Mouse (Mus musculus) embryonic facial prominence, embryonic 15.5 days (tissue): ENCODE data around the gene Opcml. TPM values are rescaled to one million over a fixed set of nuclear protein-coding genes. Genes with fewer than 3 reads are reported as not detected.

Experiments used
- ATAC-seq: fragments of 200-750 bp; cut with Nextera tagmentation; 2 replicates; pipeline ENCODE4 v1.8.0; 2017; ENCODE audit warnings: low read depth, moderate TSS enrichment; ENCODE audit not compliant: insufficient number of reproducible peaks, low FRiP score, low TSS enrichment
- H3K27ac ChIP-seq: fragments of 300-500 bp; sonication (generic); replicated peaks from 2 replicates; pipeline ENCODE4 v1.5.1; 2015; ENCODE audit warnings: mild to moderate bottlenecking, inconsistent platforms
- H3K27me3 ChIP-seq: fragments of 300-500 bp; sonication (generic); 2 replicates; pipeline ENCODE4 v1.6.1; 2015; ENCODE audit warnings: inconsistent platforms
- H3K36me3 ChIP-seq: fragments of 300-500 bp; sonication (generic); 2 replicates; pipeline ENCODE4 v1.6.1; 2015; ENCODE audit warnings: mild to moderate bottlenecking, inconsistent platforms
- H3K4me1 ChIP-seq: fragments of 300-500 bp; sonication (generic); 2 replicates; pipeline ENCODE4 v1.6.1; 2015; ENCODE audit warnings: inconsistent platforms
- H3K4me2 ChIP-seq: fragments of 300-500 bp; sonication (generic); replicated peaks from 2 replicates; pipeline ENCODE4 v1.6.1; 2015; ENCODE audit warnings: mild to moderate bottlenecking, inconsistent platforms
- H3K4me3 ChIP-seq: fragments of 300-500 bp; sonication (generic); replicated peaks from 2 replicates; pipeline ENCODE4 v1.5.1; 2015; ENCODE audit warnings: mild to moderate bottlenecking, inconsistent platforms
- H3K9ac ChIP-seq: fragments of 300-500 bp; sonication (generic); 2 replicates; pipeline ENCODE4 v1.6.1; 2015; ENCODE audit warnings: inconsistent platforms
- H3K9me3 ChIP-seq: fragments of 300-500 bp; sonication (generic); replicated peaks from 2 replicates; pipeline ENCODE4 v1.6.1; 2016; ENCODE audit warnings: inconsistent platforms
- WGBS: fragments of 180-500 bp; shearing (Covaris S2); methylation state at CpG from one replicate; pipeline ENCODE4 v1.1.7; 2015; 5-methylcytosine and 5-hydroxymethylcytosine counted together
- polyA plus RNA-seq: library from polyadenylated mRNA; unstranded; fragments of >200 nt; fragmentation: Nextera tagmentation; extraction: Ambion mirVana; gene quantifications from 2 replicates; pipeline ENCODE4 v1.2.1, GENCODE M21; 2015

The Opcml gene
- polyA plus RNA-seq, 1 experiment from 2014 or later, result 5.7 TPM

DNA sequence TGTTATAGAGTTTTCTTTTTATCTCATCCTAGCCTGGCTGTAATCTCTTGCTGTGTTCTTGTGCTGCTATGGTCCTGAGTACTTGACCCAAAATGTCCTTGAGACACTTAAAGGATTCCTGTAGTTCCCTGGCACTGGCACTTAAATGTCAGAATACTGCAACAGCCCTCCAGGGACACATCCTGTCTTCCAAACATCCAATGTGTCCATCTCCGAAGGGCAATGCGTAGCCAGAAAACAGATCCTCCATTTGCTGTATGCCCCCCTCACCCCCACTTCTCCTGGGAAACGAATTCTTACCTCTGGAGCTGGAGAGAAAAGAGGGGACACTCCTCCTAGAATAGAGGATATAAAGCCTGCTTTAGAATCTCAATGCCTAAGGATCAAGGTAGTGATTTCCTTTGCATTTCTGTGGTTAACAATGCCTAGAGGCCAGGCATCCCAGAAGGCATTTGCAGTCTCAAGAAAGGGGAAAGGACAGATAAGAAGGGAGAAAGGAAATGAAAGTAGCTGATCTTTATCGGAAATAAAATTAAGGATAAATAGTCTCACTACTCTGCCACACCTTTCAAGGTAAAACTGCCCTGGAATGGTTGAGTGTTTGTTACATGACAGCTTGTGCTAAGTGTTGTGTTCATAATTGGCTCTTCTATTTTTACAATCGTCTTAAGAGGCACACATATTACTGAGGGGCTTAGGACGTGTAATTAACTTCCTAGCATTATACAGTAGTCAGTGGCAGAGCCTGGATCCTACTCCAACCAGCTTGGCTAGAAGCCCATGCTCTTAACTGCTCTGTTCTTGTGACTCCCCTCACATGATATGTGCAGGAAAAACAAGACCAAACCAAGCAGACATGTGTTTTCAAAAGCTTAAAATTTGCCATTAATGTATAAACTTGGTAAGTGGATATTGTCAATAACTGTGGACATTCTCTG lies 823.4 kb downstream of the Opcml start:
- no peak for ATAC-seq
- no peak overlapping the region for H3K9ac ChIP-seq
- H3K36me3 ChIP-seq, result no peaks in the 10 kb centered on the region
- H3K27me3 ChIP-seq, result no peaks in the 10 kb centered on the region
- 0 out of 2 replicates have a peak overlapping the region, but pooled peaks have one; percentile 44 for H3K27ac ChIP-seq
- peaks cover 4% of the 10 kb centered on the region; the same call in 1 of the 2 replicates for H3K4me1 ChIP-seq
- no peak overlapping the region for H3K4me3 ChIP-seq
- no peak overlapping the region for H3K4me2 ChIP-seq
- WGBS, result 27% methylated on average over 6 of the region's 6 CpGs
- no peaks in the 10 kb centered on the region for H3K9me3 ChIP-seq

DNA sequence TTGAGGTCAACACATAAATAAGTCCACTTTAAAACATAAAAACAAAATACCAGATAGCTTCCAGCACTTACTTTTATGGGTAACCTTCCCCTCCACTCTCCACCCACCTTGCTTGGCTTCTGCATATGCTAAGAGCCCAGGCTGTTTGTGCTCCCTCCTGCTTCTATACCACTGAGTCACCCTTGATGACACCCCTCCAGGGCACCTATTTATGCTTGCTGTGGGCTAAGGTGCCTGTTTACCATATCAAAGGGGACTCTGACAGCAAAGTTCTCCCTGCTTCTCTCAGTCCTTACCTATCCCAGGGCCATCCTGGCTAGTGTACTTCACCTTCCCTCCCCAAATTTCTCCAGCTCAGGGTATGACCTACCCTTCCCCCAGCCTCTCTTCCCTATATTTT lies 824.9 kb downstream of the Opcml start:
- H3K4me2 ChIP-seq, result no peak overlapping the region
- H3K27me3 ChIP-seq, result no peaks in the 10 kb centered on the region
- no peak overlapping the region for H3K9ac ChIP-seq
- H3K36me3 ChIP-seq, result no peaks in the 10 kb centered on the region
- peaks cover 4% of the 10 kb centered on the region; the same call in 1 of the 2 replicates for H3K4me1 ChIP-seq
- no peaks in the 10 kb centered on the region for H3K9me3 ChIP-seq
- no peak for ATAC-seq
- H3K27ac ChIP-seq, result no peak overlapping the region
- no peak overlapping the region for H3K4me3 ChIP-seq

DNA sequence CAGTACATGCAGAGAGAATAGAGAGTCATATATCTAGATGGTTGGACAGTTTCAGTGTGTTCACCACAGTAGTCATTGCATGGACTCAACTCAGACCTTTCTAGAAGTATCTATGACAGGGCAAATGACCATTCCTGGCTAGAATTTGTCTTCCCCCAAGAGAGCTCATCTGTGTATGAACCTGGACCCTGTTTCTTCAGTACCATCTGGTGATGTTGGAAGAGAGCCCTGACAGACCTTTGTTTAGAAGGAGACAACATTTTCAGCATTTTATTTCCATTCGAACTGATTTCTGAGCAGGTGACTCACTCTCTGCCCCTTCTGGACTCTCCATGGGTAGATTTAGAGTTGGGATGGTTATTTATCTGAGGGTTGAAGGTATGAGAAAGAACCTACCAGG lies 827.1 kb downstream of the Opcml start:
- Histone ChIP-seq H3K9me3 (no peaks in the 10 kb centered on the region), H3K9ac (no peak overlapping the region), H3K27me3 (no peaks in the 10 kb centered on the region), H3K36me3 (no peaks in the 10 kb centered on the region), H3K4me3 (no peak overlapping the region), H3K4me1 (peaks cover 4% of the 10 kb centered on the region; the same call in 1 of the 2 replicates), H3K4me2 (no peak overlapping the region), H3K27ac (no peak overlapping the region)
- no peak for ATAC-seq
- 80% methylated on average over 1 of the region's 1 CpGs for WGBS

DNA sequence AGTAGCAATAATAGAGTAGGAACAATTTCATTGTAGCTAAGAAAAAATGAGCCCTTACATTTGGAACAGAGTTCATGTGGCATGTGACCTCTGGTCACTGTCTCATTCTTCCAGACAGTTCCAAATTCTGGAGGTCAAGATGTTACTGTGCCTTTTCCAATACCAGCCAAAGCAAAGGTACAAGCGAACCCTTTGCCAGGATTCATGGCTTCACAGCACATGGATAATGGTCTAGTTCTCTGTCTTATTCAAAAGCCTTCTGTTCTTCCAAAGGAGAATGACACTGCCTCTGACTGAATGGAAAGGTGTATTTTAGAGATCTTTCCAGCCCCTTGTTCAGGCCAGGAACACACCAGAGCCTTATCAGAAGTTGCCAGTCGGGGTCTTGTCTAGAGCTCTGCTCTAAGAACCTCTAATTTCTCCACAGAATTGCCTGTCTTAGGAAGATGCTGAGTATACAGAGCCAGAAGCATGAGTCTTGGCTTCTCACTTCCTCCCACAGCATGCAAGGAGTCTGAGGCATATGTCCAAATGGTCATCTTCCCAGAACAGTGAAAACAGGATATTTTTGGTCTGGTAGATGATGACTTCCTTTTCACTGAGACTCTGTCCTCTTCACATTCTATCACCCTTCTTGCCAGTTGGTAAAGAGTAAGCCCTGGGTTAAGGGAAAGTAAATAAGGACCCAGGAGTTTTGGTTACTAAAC lies 827.8 kb downstream of the Opcml start:
- 81% methylated on average over 2 of the region's 2 CpGs for WGBS
- Histone ChIP-seq H3K36me3 (no peaks in the 10 kb centered on the region), H3K4me1 (peaks cover 4% of the 10 kb centered on the region; the same call in 1 of the 2 replicates), H3K4me3 (no peak overlapping the region), H3K27me3 (no peaks in the 10 kb centered on the region), H3K27ac (no peak overlapping the region), H3K4me2 (no peak overlapping the region), H3K9me3 (no peaks in the 10 kb centered on the region), H3K9ac (no peak overlapping the region)
- ATAC-seq, result no peak

DNA sequence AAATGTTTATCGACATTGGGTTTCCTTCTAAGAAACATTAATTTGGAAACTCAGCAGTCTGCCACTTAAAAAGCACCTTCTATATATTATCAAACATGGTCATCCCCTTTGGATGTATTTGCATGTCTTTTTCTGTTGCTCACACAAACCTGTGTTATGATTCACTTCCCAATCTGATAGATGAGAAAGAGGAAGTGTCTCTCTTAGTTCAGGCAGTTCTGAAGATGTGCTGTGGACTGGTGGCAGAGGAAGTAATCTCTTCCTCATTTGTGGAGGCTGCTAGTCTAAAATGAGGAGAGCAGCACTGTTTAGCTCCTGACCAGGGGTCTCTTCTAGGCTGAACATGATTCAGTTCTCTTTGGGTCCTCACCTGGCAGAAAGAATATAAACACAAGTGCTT lies 831.4 kb downstream of the Opcml start:
- Histone ChIP-seq H3K36me3 (no peaks in the 10 kb centered on the region), H3K4me1 (no peaks in the 10 kb centered on the region), H3K27me3 (no peaks in the 10 kb centered on the region), H3K4me3 (no peak overlapping the region), H3K27ac (no peak overlapping the region), H3K9me3 (no peaks in the 10 kb centered on the region), H3K9ac (no peak overlapping the region), H3K4me2 (no peak overlapping the region)
- no peak for ATAC-seq
- WGBS, result 83% methylated on average over 1 of the region's 1 CpGs

DNA sequence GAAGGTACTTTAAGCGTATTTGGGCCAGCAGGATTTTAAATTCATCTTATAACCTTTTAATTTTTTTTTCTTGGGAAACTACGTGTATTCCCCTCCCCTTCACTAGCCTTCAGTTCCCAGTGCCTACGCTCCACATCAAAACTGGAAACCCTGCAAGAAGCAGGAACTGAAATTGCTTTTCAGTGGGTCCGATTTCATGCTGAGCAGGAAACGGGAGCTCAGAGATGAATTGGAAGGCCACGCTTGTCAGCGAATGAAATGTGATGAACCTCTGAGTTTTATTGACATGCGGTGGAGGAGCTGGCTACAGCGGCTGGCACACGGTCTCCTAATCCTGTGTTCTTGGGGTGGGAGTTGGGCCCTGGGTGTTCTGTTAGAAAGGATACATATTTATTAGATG lies 834.3 kb downstream of the Opcml start:
- Histone ChIP-seq H3K9ac (no peak overlapping the region), H3K4me2 (0 out of 2 replicates have a peak overlapping the region, but pooled peaks have one; percentile 0), H3K4me3 (no peak overlapping the region), H3K36me3 (no peaks in the 10 kb centered on the region), H3K9me3 (no peaks in the 10 kb centered on the region), H3K27ac (no peak overlapping the region), H3K4me1 (no peaks in the 10 kb centered on the region), H3K27me3 (no peaks in the 10 kb centered on the region)
- ATAC-seq, result no peak
- 24% methylated on average over 10 of the region's 10 CpGs for WGBS

DNA sequence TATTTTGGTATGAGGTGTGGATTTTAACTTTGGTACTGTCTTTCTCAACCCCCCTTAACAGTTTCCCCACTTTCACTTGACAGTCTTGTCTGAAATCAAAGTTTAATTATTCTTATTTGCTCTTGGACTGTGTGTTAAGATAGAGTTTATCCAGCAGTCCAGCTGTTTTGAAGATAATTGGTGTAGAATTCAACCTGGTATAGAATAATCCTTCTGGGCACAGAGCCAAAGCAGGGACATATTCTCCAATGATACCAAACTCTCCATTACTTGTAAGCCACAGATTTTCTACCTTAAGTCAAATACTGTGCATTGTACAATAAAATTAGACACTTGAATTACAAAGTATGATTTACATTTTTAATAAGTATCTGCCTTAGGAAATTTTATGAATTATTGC lies 852.2 kb downstream of the Opcml start:
- H3K4me1 ChIP-seq, result no peaks in the 10 kb centered on the region
- H3K4me2 ChIP-seq, result no peak overlapping the region
- H3K4me3 ChIP-seq, result no peak overlapping the region
- no peaks in the 10 kb centered on the region for H3K27me3 ChIP-seq
- no peaks in the 10 kb centered on the region for H3K9me3 ChIP-seq
- no peaks in the 10 kb centered on the region for H3K36me3 ChIP-seq
- no peak for ATAC-seq
- no peak overlapping the region for H3K9ac ChIP-seq
- H3K27ac ChIP-seq, result no peak overlapping the region

DNA sequence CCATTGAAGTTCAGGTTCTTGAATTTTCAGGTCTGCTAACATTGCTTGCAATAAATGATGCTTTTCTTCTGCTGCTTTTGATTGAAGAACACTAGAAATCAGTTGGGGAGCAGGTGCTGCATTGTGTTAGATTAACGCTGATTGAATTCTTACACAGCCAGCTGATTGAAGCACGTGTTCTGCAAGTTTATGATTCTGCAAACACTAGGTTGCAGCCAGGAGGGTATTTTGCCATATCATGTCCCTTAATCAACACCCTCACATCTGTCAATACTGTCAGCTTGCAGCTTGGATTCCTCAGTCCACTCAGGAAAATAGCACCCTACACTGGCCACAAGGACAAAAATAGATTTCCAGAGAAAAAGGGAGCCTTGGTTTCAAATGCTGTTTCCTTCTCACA lies 853.5 kb downstream of the Opcml start:
- Histone ChIP-seq H3K9ac (no peak overlapping the region), H3K4me2 (no peak overlapping the region), H3K9me3 (no peaks in the 10 kb centered on the region), H3K27ac (no peak overlapping the region), H3K36me3 (no peaks in the 10 kb centered on the region), H3K4me1 (no peaks in the 10 kb centered on the region), H3K27me3 (no peaks in the 10 kb centered on the region), H3K4me3 (no peak overlapping the region)
- ATAC-seq, result no peak
- 73% methylated on average over 2 of the region's 2 CpGs for WGBS

DNA sequence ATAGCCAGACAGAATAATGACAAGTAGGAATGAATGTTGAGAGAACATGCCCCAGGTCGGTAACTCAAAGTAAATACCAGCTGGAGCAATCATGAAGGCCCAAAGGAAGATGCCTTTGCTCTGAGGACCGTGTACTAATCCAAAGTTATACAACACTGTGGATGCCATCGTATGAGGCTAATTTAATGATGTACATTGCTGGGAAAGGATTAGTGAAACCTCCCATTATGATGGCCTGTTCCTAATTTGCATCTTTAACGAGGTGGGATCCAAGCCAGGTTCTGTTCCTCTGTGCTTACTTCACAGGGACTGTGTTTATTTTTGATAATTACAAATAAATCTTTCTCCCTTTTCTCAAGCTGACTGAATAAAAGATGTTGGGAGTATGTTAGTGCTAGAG lies 859.5 kb downstream of the Opcml start:
- Histone ChIP-seq H3K27me3 (no peaks in the 10 kb centered on the region), H3K4me1 (no peaks in the 10 kb centered on the region), H3K9ac (no peak overlapping the region), H3K4me2 (no peak overlapping the region), H3K36me3 (no peaks in the 10 kb centered on the region), H3K27ac (no peak overlapping the region), H3K4me3 (no peak overlapping the region), H3K9me3 (no peaks in the 10 kb centered on the region)
- no peak for ATAC-seq
- WGBS, result 38% methylated on average over 4 of the region's 4 CpGs

DNA sequence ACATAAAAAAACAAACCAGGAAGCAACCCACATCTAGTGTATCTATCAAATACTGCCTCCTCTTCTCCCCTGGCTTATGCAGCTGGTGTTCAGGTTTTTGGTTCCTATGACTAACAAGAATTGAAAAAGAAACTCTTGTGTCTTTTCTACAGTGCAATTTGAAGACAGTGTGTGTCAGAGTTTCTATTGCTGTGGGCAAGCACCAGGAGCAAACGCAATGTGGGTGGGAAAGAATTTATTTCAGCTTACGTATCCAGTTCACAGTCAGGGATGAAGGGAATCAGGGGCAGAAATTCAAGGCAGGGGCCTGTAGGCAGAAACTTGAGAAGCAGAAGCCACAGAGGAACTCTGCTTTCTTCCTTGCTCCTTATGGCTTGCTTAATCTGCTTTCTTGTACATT lies 869.4 kb downstream of the Opcml start:
- no peak for ATAC-seq
- WGBS, result 52% methylated on average over 2 of the region's 2 CpGs

DNA sequence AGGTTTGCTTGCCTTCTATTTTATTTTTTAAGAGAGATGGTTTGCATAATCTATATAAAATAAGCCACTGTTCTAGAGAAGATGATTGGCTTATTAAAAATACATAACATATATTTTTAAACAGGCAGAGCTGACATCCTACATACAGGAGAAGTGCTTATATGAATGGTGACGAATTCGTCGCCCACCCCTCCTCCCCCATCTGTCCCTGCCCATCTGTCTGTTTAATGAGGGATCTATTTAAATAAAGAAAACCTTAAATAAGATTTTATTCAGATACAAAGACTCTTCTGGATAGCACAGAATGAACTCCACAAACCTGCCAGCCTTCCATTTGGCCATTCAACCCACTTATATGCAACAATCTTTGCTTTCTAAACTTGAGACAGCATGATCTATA lies 872.3 kb downstream of the Opcml start:
- H3K9ac ChIP-seq, result no peak overlapping the region
- no peaks in the 10 kb centered on the region for H3K27me3 ChIP-seq
- ATAC-seq, result no peak
- H3K27ac ChIP-seq, result no peak overlapping the region
- no peaks in the 10 kb centered on the region for H3K4me1 ChIP-seq
- no peak overlapping the region for H3K4me2 ChIP-seq
- WGBS, result 77% methylated on average over 3 of the region's 3 CpGs
- no peaks in the 10 kb centered on the region for H3K9me3 ChIP-seq
- no peak overlapping the region for H3K4me3 ChIP-seq
- H3K36me3 ChIP-seq, result no peaks in the 10 kb centered on the region

More for the DNA sequence above, 869.4 kb downstream of the Opcml start:
- Histone ChIP-seq H3K4me3 (no peak overlapping the region), H3K9me3 (no peaks in the 10 kb centered on the region), H3K27me3 (no peaks in the 10 kb centered on the region), H3K27ac (no peak overlapping the region), H3K4me2 (no peak overlapping the region), H3K9ac (no peak overlapping the region), H3K36me3 (no peaks in the 10 kb centered on the region), H3K4me1 (no peaks in the 10 kb centered on the region)
